Mouse (Mus musculus): ENCODE measurements around the gene Clic4. TPM values are rescaled to one million over a fixed set of nuclear protein-coding genes. Genes with fewer than 3 reads are reported as not detected.

The Clic4 gene
- polyA plus RNA-seq, 1 experiment from 2014 or later = 114 TPM

GRCm38 (mm10) chr4:135241106-135241505, 31.5 kb downstream of the Clic4 start:
- Histone ChIP-seq H3K27me3 (no peaks in the 10 kb centered on the region), H3K4me2 (replicated peaks) (no peak overlapping the region), H3K9ac (replicated peaks) (no peak overlapping the region), H3K36me3 (peaks cover 3% of the 10 kb centered on the region; the same call in 1 of the 2 replicates), H3K4me1 (peaks cover 28% of the 10 kb centered on the region), H3K27ac (replicated peaks) (no peak overlapping the region), H3K4me3 (no peak overlapping the region), H3K9me3 (no peaks in the 10 kb centered on the region)
- no peak for ATAC-seq (replicated peaks)
- WGBS = 57% methylated on average over 5 of the region's 5 CpGs

- Histone ChIP-seq H3K4me3 (no peak overlapping the region), H3K9ac (replicated peaks) (no peak overlapping the region), H3K27me3 (no peaks in the 10 kb centered on the region), H3K4me2 (replicated peaks) (no peak overlapping the region), H3K36me3 (peaks cover 3% of the 10 kb centered on the region; the same call in 1 of the 2 replicates), H3K27ac (replicated peaks) (peak overlapping the region; percentile 25; the same call in 1 of the 2 replicates), H3K4me1 (peaks cover 35% of the 10 kb centered on the region), H3K9me3 (no peaks in the 10 kb centered on the region)
- no peak for ATAC-seq (replicated peaks)
- 57% methylated on average over 3 of the region's 3 CpGs for WGBS
These were observed 32.3 kb downstream of the Clic4 start for GRCm38 (mm10) chr4:135240329-135240728.

GRCm38 (mm10) chr4:135238706-135239510, 33.7 kb downstream of the Clic4 start:
- whole genome bisulfite sequencing = 79% methylated on average over 13 of the region's 13 CpGs
- Histone ChIP-seq H3K4me2 (replicated peaks) (no peak overlapping the region), H3K4me1 (peaks cover 39% of the 10 kb centered on the region), H3K9me3 (no peaks in the 10 kb centered on the region), H3K4me3 (no peak overlapping the region), H3K36me3 (peaks cover 3% of the 10 kb centered on the region; the same call in 1 of the 2 replicates), H3K27me3 (no peaks in the 10 kb centered on the region), H3K27ac (replicated peaks) (no peak overlapping the region), H3K9ac (replicated peaks) (no peak overlapping the region)
- ATAC-seq (replicated peaks) = no peak

GRCm38 (mm10) chr4:135236658-135237057, 36.0 kb downstream of the Clic4 start:
- Histone ChIP-seq H3K27me3 (no peaks in the 10 kb centered on the region), H3K4me3 (no peak overlapping the region), H3K9me3 (no peaks in the 10 kb centered on the region), H3K27ac (replicated peaks) (no peak overlapping the region), H3K4me2 (replicated peaks) (no peak overlapping the region), H3K4me1 (peaks cover 40% of the 10 kb centered on the region), H3K9ac (replicated peaks) (no peak overlapping the region), H3K36me3 (peaks cover 3% of the 10 kb centered on the region; the same call in 1 of the 2 replicates)
- no peak for ATAC-seq (replicated peaks)
- 91% methylated on average over 4 of the region's 4 CpGs for WGBS

- ATAC-seq (replicated peaks) = no peak
- Histone ChIP-seq H3K9ac (replicated peaks) (no peak overlapping the region; the same call in 1 of the 2 replicates), H3K27me3 (no peaks in the 10 kb centered on the region), H3K9me3 (no peaks in the 10 kb centered on the region), H3K4me2 (replicated peaks) (no peak overlapping the region), H3K27ac (replicated peaks) (no peak overlapping the region), H3K4me1 (peaks cover 42% of the 10 kb centered on the region), H3K36me3 (peaks cover 3% of the 10 kb centered on the region; the same call in 1 of the 2 replicates), H3K4me3 (no peak overlapping the region)
- WGBS = 62% methylated on average over 8 of the region's 8 CpGs
These were observed 37.1 kb downstream of the Clic4 start for GRCm38 (mm10) chr4:135235546-135235945.

- no peak for ATAC-seq (replicated peaks)
- WGBS = 84% methylated on average over 5 of the region's 5 CpGs
These were observed 40.1 kb downstream of the Clic4 start for GRCm38 (mm10) chr4:135232563-135232962.

GRCm38 (mm10) chr4:135231543-135231942, 41.1 kb downstream of the Clic4 start:
- no peak overlapping the region for H3K9ac ChIP-seq (replicated peaks)
- WGBS = 66% methylated on average over 5 of the region's 5 CpGs
- ATAC-seq (replicated peaks) = no peak
- H3K27me3 ChIP-seq = no peaks in the 10 kb centered on the region
- no peak overlapping the region for H3K4me3 ChIP-seq
- peaks cover 36% of the 10 kb centered on the region for H3K4me1 ChIP-seq
- no peaks in the 10 kb centered on the region for H3K36me3 ChIP-seq
- H3K9me3 ChIP-seq = no peaks in the 10 kb centered on the region
- peak overlapping the region; percentile 73 for H3K27ac ChIP-seq (replicated peaks)
- no peak overlapping the region for H3K4me2 ChIP-seq (replicated peaks)

More at GRCm38 (mm10) chr4:135232563-135232962, 40.1 kb downstream of the Clic4 start:
- Histone ChIP-seq H3K4me3 (no peak overlapping the region), H3K9ac (replicated peaks) (no peak overlapping the region), H3K36me3 (no peaks in the 10 kb centered on the region; the same call in 1 of the 2 replicates), H3K27ac (replicated peaks) (no peak overlapping the region), H3K9me3 (no peaks in the 10 kb centered on the region), H3K27me3 (no peaks in the 10 kb centered on the region), H3K4me1 (peaks cover 36% of the 10 kb centered on the region), H3K4me2 (replicated peaks) (no peak overlapping the region)

GRCm38 (mm10) chr4:135231136-135231535, 41.5 kb downstream of the Clic4 start:
- no peak for ATAC-seq (replicated peaks)
- 37% methylated on average over 3 of the region's 3 CpGs for WGBS
- Histone ChIP-seq H3K27ac (replicated peaks) (peak overlapping the region; percentile 73), H3K4me2 (replicated peaks) (no peak overlapping the region), H3K27me3 (no peaks in the 10 kb centered on the region), H3K9ac (replicated peaks) (no peak overlapping the region), H3K4me3 (no peak overlapping the region), H3K4me1 (peaks cover 35% of the 10 kb centered on the region), H3K36me3 (no peaks in the 10 kb centered on the region), H3K9me3 (no peaks in the 10 kb centered on the region)

GRCm38 (mm10) chr4:135230661-135231060, 42.0 kb downstream of the Clic4 start:
- H3K4me1 ChIP-seq = peaks cover 30% of the 10 kb centered on the region
- no peaks in the 10 kb centered on the region for H3K36me3 ChIP-seq
- no peak for ATAC-seq (replicated peaks)
- no peaks in the 10 kb centered on the region for H3K9me3 ChIP-seq
- H3K27ac ChIP-seq (replicated peaks) = peak overlapping the region; percentile 73
- H3K27me3 ChIP-seq = no peaks in the 10 kb centered on the region
- no peak overlapping the region for H3K4me2 ChIP-seq (replicated peaks)
- no peak overlapping the region for H3K9ac ChIP-seq (replicated peaks)
- WGBS = 43% methylated on average over 5 of the region's 5 CpGs
- H3K4me3 ChIP-seq = no peak overlapping the region

- no peaks in the 10 kb centered on the region for H3K27me3 ChIP-seq
- no peaks in the 10 kb centered on the region for H3K36me3 ChIP-seq
- no peak overlapping the region for H3K4me3 ChIP-seq
- peak overlapping the region; percentile 73; the same call in 1 of the 2 replicates for H3K27ac ChIP-seq (replicated peaks)
- H3K4me2 ChIP-seq (replicated peaks) = no peak overlapping the region
- H3K4me1 ChIP-seq = peaks cover 23% of the 10 kb centered on the region
- WGBS = 72% methylated on average over 4 of the region's 4 CpGs
- no peak for ATAC-seq (replicated peaks)
- H3K9ac ChIP-seq (replicated peaks) = no peak overlapping the region
- H3K9me3 ChIP-seq = no peaks in the 10 kb centered on the region
These were observed 42.7 kb downstream of the Clic4 start for GRCm38 (mm10) chr4:135229871-135230270.

- WGBS = 83% methylated on average over 3 of the region's 3 CpGs
These were observed 44.5 kb downstream of the Clic4 start for GRCm38 (mm10) chr4:135228136-135228535.

GRCm38 (mm10) chr4:135226008-135226667, 46.5 kb downstream of the Clic4 start:
- WGBS = 93% methylated on average over 12 of the region's 12 CpGs
- Histone ChIP-seq H3K36me3 (peaks cover 8% of the 10 kb centered on the region; the same call in 1 of the 2 replicates), H3K4me1 (peaks cover 21% of the 10 kb centered on the region), H3K27me3 (no peaks in the 10 kb centered on the region), H3K9ac (replicated peaks) (no peak overlapping the region), H3K27ac (replicated peaks) (no peak overlapping the region), H3K4me3 (no peak overlapping the region), H3K4me2 (replicated peaks) (no peak overlapping the region), H3K9me3 (no peaks in the 10 kb centered on the region)
- no peak for ATAC-seq (replicated peaks)

More at GRCm38 (mm10) chr4:135228136-135228535, 44.5 kb downstream of the Clic4 start:
- no peak for ATAC-seq (replicated peaks)
- peaks cover 24% of the 10 kb centered on the region for H3K4me1 ChIP-seq
- no peak overlapping the region for H3K9ac ChIP-seq (replicated peaks)
- no peak overlapping the region for H3K4me2 ChIP-seq (replicated peaks)
- no peaks in the 10 kb centered on the region for H3K27me3 ChIP-seq
- no peaks in the 10 kb centered on the region; the same call in 1 of the 2 replicates for H3K36me3 ChIP-seq
- H3K9me3 ChIP-seq = no peaks in the 10 kb centered on the region
- H3K4me3 ChIP-seq = no peak overlapping the region
- H3K27ac ChIP-seq (replicated peaks) = no peak overlapping the region

Data from forebrain, embryonic 15.5 days (tissue).